18 mouse cellular contexts compared by ENCODE assay signal in the genomic region with DNA sequence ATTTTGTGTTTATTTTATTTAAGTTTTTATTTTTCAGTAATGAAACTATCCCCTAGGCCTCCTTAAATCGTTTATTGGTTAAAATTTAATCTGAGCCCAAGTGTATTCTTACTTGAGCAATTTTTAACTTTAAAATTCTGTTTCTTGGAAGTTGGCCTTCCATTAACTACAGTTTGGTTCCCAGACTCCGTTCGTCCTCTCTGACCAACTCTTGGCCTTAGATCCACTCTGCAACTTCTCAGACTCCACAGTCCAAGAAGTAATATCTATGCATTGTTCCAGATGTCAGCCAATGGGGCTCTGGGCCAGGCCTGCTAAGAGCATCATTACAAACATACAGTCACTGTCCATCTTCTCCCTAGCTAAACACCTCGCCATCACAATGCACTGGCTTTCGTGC.
"Had no signal": no experiment of that assay in that cellular context is flagged by ENCODE, and none has a peak within 500 bp of the region (broad histone marks: within the 10 kb centered on the region; RNA-seq: fewer than 3 reads in every experiment).

No protein-coding gene starts in this region.

- H3K4me2 ChIP-seq: intestine, embryonic 15.5 days; limb, embryonic 12.5 days; liver, embryonic 13.5 days; midbrain, embryonic 11.5 days; stomach, embryonic 15.5 days had no signal

- DNase-seq: layer of hippocampus, postnatal 36 days; liver, embryonic 13.5 days; lung, adult 2 months; lung, postnatal 14 days; lung, postnatal 4 days; midbrain, embryonic 14.5 days; right cerebral cortex, adult 18-20 months; right cerebral cortex, postnatal 14 days; right cerebral cortex, postnatal 4 days; thymus, adult 18-20 months; thymus, postnatal 36 days had no signal

- H3K9me3 ChIP-seq: intestine, embryonic 15.5 days; limb, embryonic 12.5 days; liver, embryonic 13.5 days; stomach, embryonic 15.5 days had no signal

- H3K9ac ChIP-seq: intestine, embryonic 15.5 days; limb, embryonic 12.5 days; liver, embryonic 13.5 days; stomach, embryonic 15.5 days had no signal

- H3K36me3 ChIP-seq: intestine, embryonic 15.5 days; limb, embryonic 12.5 days; liver, embryonic 13.5 days; stomach, embryonic 15.5 days had no signal

- ATAC-seq: hindbrain, embryonic 16.5 days; intestine, embryonic 15.5 days had no signal

- H3K27ac ChIP-seq: intestine, embryonic 15.5 days; kidney, postnatal 0 days; left cerebral cortex, adult 2 months; limb, embryonic 12.5 days; liver, embryonic 13.5 days; stomach, embryonic 15.5 days had no signal

- H3K4me1 ChIP-seq: intestine, embryonic 15.5 days; liver, embryonic 13.5 days had no signal

- H3K4me3 ChIP-seq: intestine, embryonic 15.5 days; left cerebral cortex, adult 2 months; limb, embryonic 12.5 days; liver, embryonic 13.5 days; stomach, embryonic 15.5 days had no signal

- H3K27me3 ChIP-seq: intestine, embryonic 15.5 days; liver, embryonic 13.5 days; stomach, embryonic 15.5 days had no signal
